12 mouse cellular contexts compared by ENCODE assay signal in the genomic region with DNA sequence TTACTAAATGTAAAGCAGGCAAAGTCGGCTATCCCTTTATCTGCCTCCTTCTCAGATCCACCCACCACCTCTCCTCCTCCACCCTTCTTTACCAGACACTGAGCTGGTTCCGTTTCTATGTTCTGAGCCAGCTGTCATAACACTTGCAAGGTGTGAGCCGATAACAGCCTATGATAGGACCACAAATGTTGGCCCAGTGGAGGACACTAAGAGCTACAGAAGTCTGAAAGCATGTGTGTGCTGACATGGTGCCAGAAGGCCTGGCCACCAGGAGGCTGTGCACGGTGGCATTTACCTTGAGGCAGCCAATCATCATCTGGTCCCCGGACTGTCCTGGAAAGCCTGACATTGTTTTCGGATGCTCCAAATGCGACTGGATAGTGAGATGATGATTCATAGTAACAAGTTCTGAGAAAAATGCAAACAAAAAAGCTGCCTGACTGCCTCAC.
DNase-seq lines count a peak whose midpoint lies in the region; ATAC-seq and TF ChIP-seq lines count a peak whose summit lies in the region.
"Had no signal": no experiment of that assay in that cellular context is flagged by ENCODE, and none has a peak within 500 bp of the region (broad histone marks: within the 10 kb centered on the region; RNA-seq: fewer than 3 reads in every experiment).

No protein-coding gene starts in this region.

- peaks cover 6% of the 10 kb centered on the region for H3K27me3 ChIP-seq in G1E (ENCODE audit: insufficient read depth, low read length)
- no peaks in the 10 kb centered on the region for H3K27me3 ChIP-seq in liver, embryonic 14.5 days (ENCODE audit: control insufficient read depth, insufficient read depth, low read length)
- H3K27me3 ChIP-seq: megakaryocyte, embryonic 14.5 days had no signal

- WGBS in liver, embryonic 14.5 days (ENCODE audit: insufficient replicate concordance): 39% methylated on average over 7 of the region's 7 CpGs

- H3K4me2 ChIP-seq in liver, embryonic 14.5 days (ENCODE audit: low read depth): no peak overlapping the region
- H3K4me2 ChIP-seq: kidney, embryonic 15.5 days had no signal

- TF ChIP-seq CTCF in G1E (IDR thresholded peaks at IDR 0.05; ENCODE audit: low read depth, low read length): no peak
- TF ChIP-seq CTCF in liver, embryonic 14.5 days (IDR thresholded peaks at IDR 0.05; ENCODE audit: low read depth): no peak

- DNase-seq in heart, postnatal 4 days: peak; percentile 21
- no peak for DNase-seq in heart, postnatal 25 days (ENCODE audit: low spot score)
- peak; percentile 53 for DNase-seq in G1E (ENCODE audit: low spot score)
- DNase-seq in MEL-GATA-1-ER (ENCODE audit: extremely low read depth, low read depth): peak; percentile 99
- DNase-seq in liver, embryonic 14.5 days (ENCODE audit: low read depth in 3 of 3, low spot score in 3 of 3): peak in 1 of 3 experiments; percentile 17
- DNase-seq in yolk sac, embryonic 10.5 days (ENCODE audit: low spot score): no peak
- DNase-seq: gastrocnemius, adult 2 months; spleen, adult 18-20 months had no signal

- no peak overlapping the region for H3K4me3 ChIP-seq in G1E (ENCODE audit: low read depth, low read length)
- H3K4me3 ChIP-seq in liver, embryonic 14.5 days (ENCODE audit: insufficient read depth in 1 of 2, low read depth in 2 of 2, low read length in 2 of 2): no peak overlapping the region
- H3K4me3 ChIP-seq: erythroblast, embryonic 14.5 days; gastrocnemius, adult 2 months; kidney, embryonic 15.5 days; megakaryocyte, embryonic 14.5 days had no signal

- no peaks in the 10 kb centered on the region for H3K9me3 ChIP-seq in G1E (replicated peaks)
- no peaks in the 10 kb centered on the region for H3K9me3 ChIP-seq in liver, embryonic 14.5 days (ENCODE audit: control insufficient read depth, low read length)
- H3K9me3 ChIP-seq: kidney, embryonic 15.5 days; megakaryocyte, embryonic 14.5 days had no signal

- intact Hi-C loops in heart, postnatal 25 days (cut with DNase I): no loop called here

- peak; percentile 49 for TF ChIP-seq EP300 in liver, embryonic 14.5 days (IDR thresholded peaks at IDR 0.05; ENCODE audit: low read depth)

- no peak overlapping the region for H3K27ac ChIP-seq in liver, embryonic 14.5 days
- H3K27ac ChIP-seq: gastrocnemius, adult 2 months; kidney, embryonic 15.5 days had no signal

- peaks cover 40% of the 10 kb centered on the region for H3K4me1 ChIP-seq in G1E (ENCODE audit: insufficient read depth, low read depth, low read length)
- H3K4me1 ChIP-seq in liver, embryonic 14.5 days (replicated peaks; ENCODE audit: control insufficient read depth in 2 of 2, insufficient read depth in 2 of 2, low read length in 1 of 2): peaks cover 0 to 6% of the 10 kb centered on the region in 2 experiments; a peak in 2 of 4 replicates
- H3K4me1 ChIP-seq: kidney, embryonic 15.5 days had no signal

- peak; percentile 87 for ATAC-seq in G1E (ENCODE audit: extremely low read depth, insufficient number of reproducible peaks, low FRiP score, poor library complexity, severe bottlenecking)
- peak; percentile 65; the same call in 1 of the 2 replicates for ATAC-seq in liver, embryonic 14.5 days (ENCODE audit: insufficient read depth)
- ATAC-seq in activated CD4-positive, CD25-positive, alpha-beta regulatory T cell, adult 4 months: no peak

- H3K9ac ChIP-seq in liver, embryonic 14.5 days (replicated peaks): no peak overlapping the region
- H3K9ac ChIP-seq: kidney, embryonic 15.5 days had no signal

- no peaks in the 10 kb centered on the region for H3K36me3 ChIP-seq in G1E (replicated peaks)
- H3K36me3 ChIP-seq in liver, embryonic 14.5 days (replicated peaks; ENCODE audit: control insufficient read depth, insufficient read depth, low read depth): no peaks in the 10 kb centered on the region
- H3K36me3 ChIP-seq: kidney, embryonic 15.5 days had no signal

Comparison
In these comparisons a context has a peak if more than half of its experiments do, and no peak if none do; other contexts are left out.
1. DNase-seq: peak in heart, postnatal 4 days (single experiment), G1E (single experiment) and MEL-GATA-1-ER (single experiment); none in heart, postnatal 25 days (single experiment) and yolk sac, embryonic 10.5 days (single experiment).